Mouse (Mus musculus) stomach, postnatal 0 days (tissue): ENCODE measurements around the gene Maneal. TPM values are rescaled to one million over a fixed set of nuclear protein-coding genes. Genes with fewer than 3 reads are reported as not detected.

Experiments
- ATAC-seq: fragments of 200-750 bp; cut with Nextera tagmentation; 2 replicates; pipeline ENCODE4 v1.8.0; 2017; ENCODE audit not compliant: low FRiP score, low TSS enrichment
- DNase-seq: peaks from one replicate; pipeline ENCODE4 v3.0.0-alpha.2; 2016; ENCODE audit warnings: low spot score
- H3K27ac ChIP-seq: fragments of 300-500 bp; sonication (generic); replicated peaks from 2 replicates; pipeline ENCODE4 v1.5.1; 2014; ENCODE audit warnings: mild to moderate bottlenecking, control low read depth
- H3K27me3 ChIP-seq: fragments of 300-500 bp; sonication (generic); 2 replicates; pipeline ENCODE4 v1.6.1; 2014; ENCODE audit warnings: low read length; ENCODE audit not compliant: control insufficient read depth, insufficient read depth
- H3K36me3 ChIP-seq: fragments of 300-500 bp; sonication (generic); 2 replicates; pipeline ENCODE4 v1.6.1; 2014; ENCODE audit warnings: low read length, mixed read lengths; ENCODE audit not compliant: control insufficient read depth, insufficient read depth
- H3K4me1 ChIP-seq: fragments of 300-500 bp; sonication (generic); replicated peaks from 2 replicates; pipeline ENCODE4 v1.6.1; 2014; ENCODE audit warnings: antibody characterized with exemption; ENCODE audit not compliant: control insufficient read depth, insufficient read depth
- H3K4me2 ChIP-seq: fragments of 300-500 bp; sonication (generic); replicated peaks from 2 replicates; pipeline ENCODE4 v1.6.1; 2014; ENCODE audit warnings: low read depth, mild to moderate bottlenecking, control low read depth, moderate library complexity
- H3K4me3 ChIP-seq: fragments of 300-500 bp; sonication (generic); 2 replicates; pipeline ENCODE4 v1.5.1; 2014; ENCODE audit warnings: low read depth, low read length, control low read depth
- H3K9ac ChIP-seq: fragments of 300-500 bp; sonication (generic); 2 replicates; pipeline ENCODE4 v1.6.1; 2014; ENCODE audit warnings: mild to moderate bottlenecking, low read length, control low read depth, mixed read lengths
- H3K9me3 ChIP-seq: fragments of 300-500 bp; sonication (generic); 2 replicates; pipeline ENCODE4 v1.6.1; 2016; ENCODE audit warnings: low read length; ENCODE audit not compliant: control insufficient read depth
- CTCF ChIP-seq: IDR thresholded peaks from 2 replicates; pipeline ENCODE4 v1.5.1; 2016; ENCODE audit warnings: antibody characterized with exemption, low read depth, mild to moderate bottlenecking, moderate library complexity
- EP300 ChIP-seq: optimal IDR thresholded peaks from 2 replicates; pipeline ENCODE3; 2016; ENCODE audit warnings: antibody characterized with exemption
- WGBS: fragments of 180-500 bp; shearing (Covaris S2); extraction: QIAGEN DNeasy Blood & Tissue Kit; methylation state at CpG from one replicate; pipeline ENCODE4 v1.1.7; 2014; 5-methylcytosine and 5-hydroxymethylcytosine counted together
- polyA plus RNA-seq: library from polyadenylated mRNA; unstranded; fragments of >200 nt; fragmentation: Nextera tagmentation; extraction: Ambion mirVana; gene quantifications from 2 replicates; pipeline ENCODE4 v1.2.1, GENCODE M21; 2015

Gene Maneal
- polyA plus RNA-seq, 1 experiment from 2014 or later, result 0.21 TPM

- TF ChIP-seq EP300 (no peak), CTCF (no peak)
- peaks cover 14% of the 10 kb centered on the region; the same call in 1 of the 2 replicates for H3K27me3 ChIP-seq
- no peak overlapping the region for H3K4me3 ChIP-seq
- no peaks in the 10 kb centered on the region for H3K36me3 ChIP-seq
- DNase-seq (peak; percentile 61), ATAC-seq (no peak)
- H3K9ac ChIP-seq, result no peak overlapping the region
- no peaks in the 10 kb centered on the region for H3K4me1 ChIP-seq
- H3K9me3 ChIP-seq, result no peaks in the 10 kb centered on the region
- WGBS, result 1% methylated on average over 32 of the region's 37 CpGs
- no peak overlapping the region for H3K27ac ChIP-seq
- no peak overlapping the region for H3K4me2 ChIP-seq
Observed at GRCm38 (mm10) chr4:124882151-124882729, 20.3 kb upstream of the Maneal start.

- ATAC-seq (peak; percentile 66), DNase-seq (no peak)
Observed at GRCm38 (mm10) chr4:124881341-124881908, 19.5 kb upstream of the Maneal start.

GRCm38 (mm10) chr4:124880599-124880998 lies 18.6 kb upstream of the Maneal start, which contains the start of gene Epha10:
TSS of gene Epha10 (plus strand) at chr4:124880899.
- no peaks in the 10 kb centered on the region for H3K9me3 ChIP-seq
- peaks cover 14% of the 10 kb centered on the region; the same call in 1 of the 2 replicates for H3K27me3 ChIP-seq
- no peaks in the 10 kb centered on the region for H3K4me1 ChIP-seq
- DNase-seq (no peak), ATAC-seq (no peak)
- H3K4me3 ChIP-seq, result peak within 1 kb of the TSS; percentile 13; the same call in 1 of the 2 replicates
- no peak within 1 kb of the TSS for H3K27ac ChIP-seq
- peak within 1 kb of the TSS; percentile 34; the same call in 1 of the 2 replicates for H3K4me2 ChIP-seq
- H3K36me3 ChIP-seq, result no peaks in the 10 kb centered on the region
- 3% methylated on average over 11 of the region's 11 CpGs for WGBS
- TF ChIP-seq CTCF, result no peak
- TF ChIP-seq EP300, result no peak
- H3K9ac ChIP-seq, result no peak within 1 kb of the TSS

More at GRCm38 (mm10) chr4:124881341-124881908, 19.5 kb upstream of the Maneal start:
- Histone ChIP-seq H3K4me3 (peak overlapping the region; percentile 13; the same call in 1 of the 2 replicates), H3K9ac (no peak overlapping the region), H3K36me3 (no peaks in the 10 kb centered on the region), H3K4me2 (peak overlapping the region; percentile 34; the same call in 1 of the 2 replicates), H3K27ac (no peak overlapping the region), H3K27me3 (peaks cover 14% of the 10 kb centered on the region; the same call in 1 of the 2 replicates), H3K9me3 (no peaks in the 10 kb centered on the region), H3K4me1 (no peaks in the 10 kb centered on the region)
- WGBS, result 1% methylated on average over 36 of the region's 37 CpGs
- TF ChIP-seq EP300 (no peak), CTCF (no peak)

GRCm38 (mm10) chr4:124872719-124873118 lies 10.7 kb upstream of the Maneal start:
- Histone ChIP-seq H3K9ac (no peak overlapping the region), H3K4me3 (no peak overlapping the region), H3K27ac (no peak overlapping the region), H3K9me3 (no peaks in the 10 kb centered on the region), H3K4me1 (no peaks in the 10 kb centered on the region), H3K4me2 (no peak overlapping the region), H3K36me3 (no peaks in the 10 kb centered on the region), H3K27me3 (no peaks in the 10 kb centered on the region)
- TF ChIP-seq EP300, result no peak
- peak; percentile 40 for TF ChIP-seq CTCF
- WGBS, result 88% methylated on average over 1 of the region's 1 CpGs
- DNase-seq (no peak), ATAC-seq (no peak)

DNA sequence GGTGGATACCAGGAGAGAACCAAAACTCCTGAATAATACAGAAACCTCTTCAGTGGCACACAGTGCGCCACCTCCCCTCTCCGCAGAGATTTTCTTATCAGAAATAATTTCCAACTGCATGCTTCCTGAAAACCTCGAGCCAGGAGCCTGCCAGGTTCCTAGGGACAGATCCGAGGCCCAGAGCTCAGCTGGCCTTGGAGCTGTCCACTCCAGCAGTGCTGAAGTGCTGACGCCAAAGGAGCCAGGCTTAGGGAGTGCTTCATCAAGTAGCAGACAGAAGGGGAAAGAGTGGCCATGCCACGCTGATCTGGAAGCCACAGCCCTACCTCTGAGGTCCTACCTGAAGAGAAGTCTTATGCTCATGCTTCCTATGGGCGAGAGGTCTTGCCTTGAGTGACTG lies 1.5 kb downstream of the Maneal start:
- Histone ChIP-seq H3K27ac (no peak overlapping the region), H3K9ac (no peak overlapping the region), H3K27me3 (peaks cover 2% of the 10 kb centered on the region; the same call in 1 of the 2 replicates), H3K4me3 (no peak overlapping the region), H3K9me3 (no peaks in the 10 kb centered on the region), H3K36me3 (peaks cover 9% of the 10 kb centered on the region; the same call in 1 of the 2 replicates), H3K4me2 (no peak overlapping the region), H3K4me1 (no peaks in the 10 kb centered on the region)
- DNase-seq (peak; percentile 86), ATAC-seq (peak; percentile 69)
- WGBS, result 9% methylated on average over 7 of the region's 7 CpGs
- TF ChIP-seq EP300 (no peak), CTCF (no peak)

- Histone ChIP-seq H3K27me3 (peaks cover 2% of the 10 kb centered on the region; the same call in 1 of the 2 replicates), H3K4me3 (no peak overlapping the region), H3K4me1 (no peaks in the 10 kb centered on the region), H3K27ac (no peak overlapping the region), H3K4me2 (no peak overlapping the region), H3K9ac (no peak overlapping the region), H3K9me3 (no peaks in the 10 kb centered on the region), H3K36me3 (peaks cover 19% of the 10 kb centered on the region; the same call in 1 of the 2 replicates)
- 60% methylated on average over 5 of the region's 5 CpGs for WGBS
- DNase-seq (no peak), ATAC-seq (no peak)
- no peak for TF ChIP-seq EP300
- TF ChIP-seq CTCF, result no peak
Observed at GRCm38 (mm10) chr4:124858370-124858769, 3.6 kb downstream of the Maneal start.
